Mouse (Mus musculus) cerebellum, adult 9-10 months (tissue): ENCODE data around the gene Vmn1r171.
"Not testable (repeated sequence)": the region's sequence is repeated elsewhere in the genome, so short reads cannot be mapped to it uniquely, and the experiment has no call there.

Experiments
- DNase-seq: peaks from one replicate; pipeline ENCODE4 v3.0.0; 2022

The Vmn1r171 gene

GRCm38 (mm10) chr7:23630422-23630821 is at the start of gene Vmn1r171:
Gene Vmn1r171 (plus strand): TSS chr7:23630722.
- DNase-seq = no peak

GRCm38 (mm10) chr7:23605875-23606274 is 24.6 kb upstream of the Vmn1r171 start, which contains the start of gene Vmn1r170:
Gene Vmn1r170 (plus strand): TSS chr7:23606175.
- not testable (repeated sequence) for DNase-seq

GRCm38 (mm10) chr7:23658016-23658415 is 27.5 kb downstream of the Vmn1r171 start, which contains the start of gene Vmn1r172:
Gene Vmn1r172 (plus strand): TSS chr7:23658316.
- no peak for DNase-seq
